Mouse (Mus musculus) urinary bladder, postnatal 14 days (tissue): ENCODE measurements around the gene Zfyve21.

Experiments used
- DNase-seq: peaks from one replicate; pipeline ENCODE4 v3.0.0; 2021; ENCODE audit warnings: low spot score

Gene Zfyve21

GRCm38 (mm10) chr12:111813766-111814617, at the start of gene Zfyve21, which contains the start of gene Xrcc3:
Zfyve21 (plus strand) TSS chr12:111814170.
Xrcc3 (minus strand) TSS chr12:111813873.
- peak; percentile 97 for DNase-seq

DNA sequence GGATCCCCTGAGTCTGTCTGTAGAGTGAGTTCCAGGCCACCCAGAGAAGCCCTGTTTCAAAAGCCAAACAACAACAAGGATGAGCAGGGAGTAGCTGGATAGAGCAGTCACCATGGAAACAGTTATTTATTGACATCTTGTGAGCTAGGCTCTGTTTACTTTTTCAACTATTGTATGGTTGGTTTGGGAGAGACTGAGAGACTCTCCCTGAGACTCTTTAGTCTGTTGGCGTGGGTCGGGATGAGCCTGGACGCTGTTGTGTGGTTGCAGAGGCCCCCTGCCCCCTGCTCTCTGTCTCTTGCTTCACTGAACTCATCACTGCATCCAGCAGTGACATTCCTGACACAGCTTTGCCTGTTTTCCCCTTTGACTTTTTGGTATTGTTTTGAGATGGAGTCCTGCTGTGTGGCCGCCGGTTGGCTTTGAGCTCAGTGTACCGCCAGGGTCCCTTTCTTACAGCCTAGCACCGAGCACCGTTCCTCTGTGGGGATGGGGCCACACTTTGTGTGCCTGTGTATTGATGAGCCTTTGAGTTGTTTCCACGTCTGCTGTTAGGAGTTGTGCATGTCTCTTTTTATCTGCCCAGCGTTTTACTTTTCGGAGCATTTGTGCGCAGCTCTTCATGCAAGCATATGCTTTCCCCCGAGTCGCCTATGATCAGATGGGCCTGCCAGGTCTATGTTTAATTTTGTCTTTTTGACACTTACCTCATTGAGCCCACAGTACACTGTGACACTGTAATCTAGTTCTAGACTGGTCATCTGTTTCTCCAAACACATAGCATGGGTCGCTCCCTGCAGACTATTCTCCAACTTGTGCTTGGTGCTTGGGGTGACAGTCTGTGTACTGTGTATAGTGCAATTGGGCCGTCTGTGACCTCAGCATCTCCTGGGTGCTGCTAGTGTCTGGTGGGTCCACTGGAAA, 47.4 kb upstream of the Zfyve21 start:
- DNase-seq, result no peak

- DNase-seq, result no peak
These were observed 45.5 kb upstream of the Zfyve21 start for GRCm38 (mm10) chr12:111768322-111768928.

GRCm38 (mm10) chr12:111769306-111769705, 44.7 kb upstream of the Zfyve21 start:
- peak; percentile 52 for DNase-seq

DNA sequence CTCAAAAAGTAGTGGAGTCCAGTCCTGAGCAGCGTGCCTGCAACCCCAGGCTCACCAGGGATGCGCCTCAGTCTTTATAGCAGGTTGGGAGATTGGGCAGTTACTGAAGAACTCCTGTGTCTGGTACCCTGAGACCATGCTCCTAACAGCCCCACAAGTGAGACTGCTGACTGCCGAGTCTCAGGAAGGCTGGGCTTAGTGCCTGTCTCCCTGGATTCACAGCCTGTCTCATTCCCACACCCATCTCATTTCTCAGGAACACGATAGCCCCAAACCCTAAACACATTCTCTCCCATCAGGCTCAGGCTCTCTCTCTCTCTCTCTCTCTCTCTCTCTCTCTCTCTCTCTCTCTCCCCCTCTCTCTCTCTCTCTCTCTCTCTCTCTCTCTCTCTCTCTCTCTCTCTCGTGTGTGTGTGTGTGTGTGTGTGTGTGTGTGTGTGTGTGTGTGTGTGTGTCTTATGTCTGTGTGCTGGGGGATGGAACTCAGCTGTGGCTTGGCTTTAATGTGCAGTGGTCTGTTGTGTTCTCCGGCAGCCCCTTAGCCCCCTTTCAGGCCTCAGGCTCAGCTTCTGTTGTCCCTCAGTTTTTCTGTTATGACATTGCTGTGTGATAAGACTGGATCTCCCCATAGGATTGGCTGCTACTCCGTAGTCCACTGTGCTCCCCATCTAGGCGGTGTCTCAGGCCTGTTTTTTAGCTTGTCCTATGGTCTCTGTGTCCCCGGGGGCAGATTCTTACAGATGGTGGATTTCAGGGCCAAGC, 44.0 kb upstream of the Zfyve21 start:
- DNase-seq, result no peak

GRCm38 (mm10) chr12:111770651-111771050, 43.3 kb upstream of the Zfyve21 start:
- DNase-seq, result no peak

GRCm38 (mm10) chr12:111774156-111774555, 39.8 kb upstream of the Zfyve21 start:
- DNase-seq, result no peak

- no peak for DNase-seq
These were observed 39.1 kb upstream of the Zfyve21 start for GRCm38 (mm10) chr12:111774845-111775244.

DNA sequence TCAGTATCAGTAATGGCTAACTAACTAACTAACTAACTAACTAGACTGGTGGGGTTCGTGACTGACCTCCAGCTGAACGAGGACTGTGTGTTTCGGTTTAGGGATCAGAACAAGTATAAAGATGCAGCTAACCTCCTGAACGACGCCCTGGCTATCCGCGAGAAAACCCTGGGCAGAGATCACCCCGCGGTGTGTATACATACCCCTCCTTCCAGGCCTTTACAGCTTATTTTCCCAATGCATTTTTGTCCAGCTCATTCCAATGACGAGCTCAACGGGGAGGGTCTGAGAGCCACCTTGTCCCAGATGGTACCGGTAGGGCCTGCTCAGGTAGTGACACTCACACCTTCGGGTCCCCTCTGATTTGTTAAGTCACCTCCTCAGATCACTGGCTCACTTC, 36.1 kb upstream of the Zfyve21 start:
- DNase-seq, result no peak

- DNase-seq, result no peak
These were observed 34.4 kb upstream of the Zfyve21 start for GRCm38 (mm10) chr12:111779544-111779943.

DNA sequence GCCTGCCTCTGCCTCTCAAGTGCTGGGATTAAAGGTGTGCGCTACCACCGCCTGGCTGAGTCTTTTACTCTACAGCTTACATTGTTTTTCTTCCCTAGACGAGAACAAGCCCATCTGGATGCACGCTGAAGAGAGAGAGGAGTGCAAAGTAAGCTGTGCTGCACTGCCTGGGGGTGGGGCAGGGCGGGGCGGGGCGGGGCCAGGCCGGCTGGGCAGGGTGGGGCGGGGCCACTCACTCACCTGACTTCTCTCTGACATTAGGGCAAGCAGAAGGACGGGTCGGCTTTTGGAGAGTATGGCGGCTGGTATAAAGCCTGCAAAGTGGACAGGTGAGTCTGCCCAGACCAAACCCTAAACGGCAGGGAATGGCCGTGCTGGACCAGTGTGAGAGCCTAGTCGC, 28.8 kb upstream of the Zfyve21 start:
- no peak for DNase-seq

DNA sequence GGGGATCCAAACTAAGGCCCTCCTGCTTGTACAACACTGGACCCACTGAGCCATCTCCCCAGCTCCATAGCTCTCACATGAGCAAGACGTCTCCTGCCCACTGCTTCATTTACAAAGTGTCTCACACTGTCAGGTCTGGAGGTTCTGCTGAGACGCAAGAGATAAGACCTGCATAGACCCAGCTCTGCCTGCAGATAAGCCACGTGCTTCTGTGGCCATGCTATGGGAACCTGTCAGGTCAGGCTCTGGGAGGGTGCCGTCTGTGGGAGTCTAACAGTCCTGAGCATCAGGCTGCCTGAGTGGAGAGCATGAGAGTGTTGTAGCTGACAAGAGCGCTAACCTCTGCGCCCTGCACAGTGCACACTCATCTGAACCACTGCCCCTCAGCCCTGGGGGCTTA, 27.0 kb upstream of the Zfyve21 start:
- no peak for DNase-seq

DNA sequence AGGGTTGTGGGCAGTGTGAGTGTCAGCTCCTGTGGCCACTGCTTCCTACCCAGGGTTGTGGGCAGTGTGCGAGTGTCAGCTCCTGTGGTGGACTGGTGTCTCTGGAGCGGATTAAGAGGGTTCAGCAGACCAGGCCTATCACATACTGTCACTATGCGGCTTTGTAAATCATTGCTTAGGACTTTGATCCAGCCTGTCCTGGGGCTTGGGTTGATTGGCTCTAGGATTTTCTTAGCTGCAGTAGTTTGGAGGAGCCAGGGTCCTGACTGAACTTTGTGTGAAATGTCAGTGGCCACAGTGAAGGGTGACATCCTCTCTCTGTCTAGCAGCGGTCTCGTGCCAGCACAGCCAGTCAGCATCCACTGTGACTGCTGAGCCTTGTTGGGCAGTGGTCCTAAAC, 23.9 kb upstream of the Zfyve21 start:
- no peak for DNase-seq

GRCm38 (mm10) chr12:111790631-111791030, 23.3 kb upstream of the Zfyve21 start:
- no peak for DNase-seq

DNA sequence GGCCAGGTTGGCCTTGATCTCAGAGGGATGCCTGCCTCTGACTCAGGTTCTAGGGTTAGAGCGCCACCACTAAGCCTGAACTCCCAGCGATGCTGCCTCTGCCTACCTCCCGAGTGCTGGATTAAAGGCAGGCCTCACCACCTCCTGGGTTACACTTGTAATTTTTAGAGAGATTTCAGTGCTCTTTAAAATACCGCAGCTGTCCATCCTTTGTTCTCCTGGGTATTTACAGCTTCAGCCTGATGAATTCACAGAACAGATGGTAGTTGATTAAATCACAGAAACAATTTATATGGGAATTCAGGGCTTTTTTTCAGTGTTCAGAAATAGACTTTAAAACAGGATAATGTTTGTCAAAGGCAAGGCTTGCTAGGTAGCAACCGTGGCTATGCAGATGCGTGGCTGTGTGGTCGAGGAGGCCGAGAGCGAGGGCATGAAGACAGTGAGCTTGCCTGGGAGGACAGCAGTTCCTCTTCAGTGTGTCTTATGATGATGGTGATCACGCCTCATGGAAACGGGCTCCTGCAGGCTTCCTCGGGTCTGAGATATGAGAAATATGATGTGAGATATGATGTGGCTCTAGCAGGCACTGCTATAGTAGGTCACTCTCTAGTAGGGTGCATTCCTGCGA, 22.4 kb upstream of the Zfyve21 start:
- DNase-seq, result no peak

DNA sequence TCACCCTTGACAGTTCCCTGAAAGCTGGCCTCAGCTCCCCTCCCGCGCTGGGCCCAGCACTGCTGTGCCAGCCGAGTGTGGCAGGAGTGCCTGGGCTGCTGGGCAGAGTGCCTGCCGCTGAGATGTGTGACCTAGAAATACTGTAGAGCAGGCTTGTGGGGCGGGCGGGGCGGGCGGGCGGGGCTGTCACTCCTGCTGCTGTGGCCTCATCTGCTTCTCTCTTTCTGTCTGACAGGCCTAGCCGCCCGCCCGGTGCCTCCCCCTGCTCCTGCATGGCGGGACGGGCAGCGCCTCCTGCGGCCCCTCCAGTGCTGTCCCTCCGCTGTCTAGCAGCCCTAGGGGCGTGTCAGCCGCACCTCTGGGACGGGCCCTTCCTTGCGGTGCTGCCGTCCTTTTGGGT, 19.9 kb upstream of the Zfyve21 start:
- DNase-seq, result no peak

DNA sequence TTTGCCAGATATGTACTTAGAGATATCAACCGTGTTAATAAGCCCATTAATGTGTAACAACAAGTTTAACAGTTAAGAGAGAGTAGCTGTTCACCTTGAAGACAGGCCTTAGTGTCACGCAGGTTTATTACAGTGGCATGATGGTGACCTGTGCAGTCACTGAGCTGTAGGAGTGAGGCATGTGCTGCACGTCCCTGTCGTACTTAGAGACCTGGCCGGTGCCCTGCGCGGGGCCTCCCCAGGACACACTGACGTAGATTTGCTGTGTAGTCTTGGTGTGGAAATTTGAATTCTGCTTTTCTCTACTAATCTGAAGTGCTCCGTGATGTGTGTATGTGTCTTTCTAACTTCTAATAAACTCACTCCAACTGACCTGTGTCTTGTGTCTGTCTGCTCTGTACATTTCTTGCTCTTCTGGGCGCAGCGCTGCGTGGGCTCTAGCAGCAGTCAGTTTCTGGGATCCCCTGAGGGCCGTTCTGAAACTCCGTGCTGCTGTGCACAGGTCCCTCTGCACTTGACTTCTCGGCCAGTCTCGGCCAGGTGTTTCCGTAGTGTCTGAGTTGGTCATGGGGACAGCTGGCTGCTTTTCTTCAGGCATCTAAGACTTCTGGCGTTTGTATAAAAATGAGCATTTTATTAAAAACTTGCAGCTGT, 19.3 kb upstream of the Zfyve21 start:
- DNase-seq, result no peak

GRCm38 (mm10) chr12:111795180-111795895, 18.6 kb upstream of the Zfyve21 start:
- DNase-seq, result no peak

DNA sequence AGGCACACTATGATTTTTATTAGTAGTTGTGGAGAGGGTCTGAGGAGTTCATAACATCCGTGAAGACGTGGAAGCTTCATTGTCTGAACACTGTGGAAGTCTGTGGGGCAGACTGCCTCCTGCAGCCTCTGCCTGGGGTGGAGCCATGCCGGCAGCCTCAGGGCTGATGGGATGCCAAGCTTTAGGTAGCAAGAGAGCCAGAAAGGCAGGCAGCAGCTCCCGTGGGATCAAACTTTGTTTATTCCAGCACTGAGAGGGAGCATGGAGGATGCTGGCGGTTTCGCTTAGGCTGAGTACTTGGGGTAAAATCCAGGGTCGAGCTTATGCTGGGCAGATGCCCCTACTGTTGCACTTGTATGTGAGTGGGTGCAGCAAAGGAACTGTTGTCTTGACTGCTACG, 16.7 kb upstream of the Zfyve21 start:
- DNase-seq, result no peak

GRCm38 (mm10) chr12:111798493-111798892, 15.5 kb upstream of the Zfyve21 start:
- no peak for DNase-seq
